Mouse (Mus musculus): ENCODE measurements around the gene Ubac1. TPM values are rescaled to one million over a fixed set of nuclear protein-coding genes. Genes with fewer than 3 reads are reported as not detected.

Gene Ubac1
- total RNA-seq (2017) = 29.9 to 55.6 TPM (median 51.8 TPM) in 3 replicates

GRCm38 (mm10) chr2:26021561-26022257 lies at the start of gene Ubac1:
TSS of gene Ubac1 (minus strand) at chr2:26021747.
- ATAC-seq (replicated peaks; ENCODE audit: insufficient number of reproducible peaks, low FRiP score, low TSS enrichment, poor library complexity, severe bottlenecking) = peak; percentile 71

DNA sequence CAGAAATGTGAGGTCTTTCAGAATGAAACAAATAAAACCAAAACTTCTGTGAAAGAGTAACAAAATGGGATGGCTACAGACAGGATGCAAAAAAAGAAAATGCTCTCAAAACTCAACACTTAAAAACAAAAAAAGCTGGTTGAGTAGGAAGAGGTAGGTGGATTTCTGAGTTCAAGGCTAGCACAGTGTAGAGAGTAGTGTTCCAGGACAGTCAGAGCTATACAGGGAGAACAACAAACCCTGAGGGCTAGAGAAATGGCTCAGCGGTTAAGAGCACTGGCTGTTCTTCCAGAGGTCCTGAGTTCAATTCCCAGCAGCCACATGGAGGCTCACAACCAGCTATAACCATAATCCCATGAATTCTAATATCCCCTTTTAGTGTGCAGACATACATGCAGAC lies 47.0 kb upstream of the Ubac1 start:
- no peak for ATAC-seq (replicated peaks; ENCODE audit: insufficient number of reproducible peaks, low FRiP score, low TSS enrichment, poor library complexity, severe bottlenecking)

DNA sequence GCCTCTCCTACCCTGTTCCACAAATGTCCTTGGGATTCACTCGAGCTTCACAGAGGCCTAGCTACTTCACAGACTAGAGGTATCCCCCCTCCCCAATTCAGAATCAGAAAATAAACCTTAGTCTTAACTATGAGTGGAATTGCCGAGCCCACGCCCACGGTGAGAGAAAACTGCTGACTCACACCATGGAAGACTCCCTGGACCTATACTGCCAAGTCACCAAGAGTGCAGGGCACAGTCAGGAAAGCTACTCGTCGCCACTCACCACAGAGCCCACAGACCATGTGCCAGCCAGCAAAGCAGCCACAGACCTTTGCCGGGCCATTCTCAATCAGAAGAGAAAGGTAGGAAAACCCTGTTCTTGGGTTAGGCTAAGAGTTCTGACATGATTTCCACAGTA lies 46.6 kb upstream of the Ubac1 start:
- ATAC-seq (replicated peaks; ENCODE audit: insufficient number of reproducible peaks, low FRiP score, low TSS enrichment, poor library complexity, severe bottlenecking) = no peak

DNA sequence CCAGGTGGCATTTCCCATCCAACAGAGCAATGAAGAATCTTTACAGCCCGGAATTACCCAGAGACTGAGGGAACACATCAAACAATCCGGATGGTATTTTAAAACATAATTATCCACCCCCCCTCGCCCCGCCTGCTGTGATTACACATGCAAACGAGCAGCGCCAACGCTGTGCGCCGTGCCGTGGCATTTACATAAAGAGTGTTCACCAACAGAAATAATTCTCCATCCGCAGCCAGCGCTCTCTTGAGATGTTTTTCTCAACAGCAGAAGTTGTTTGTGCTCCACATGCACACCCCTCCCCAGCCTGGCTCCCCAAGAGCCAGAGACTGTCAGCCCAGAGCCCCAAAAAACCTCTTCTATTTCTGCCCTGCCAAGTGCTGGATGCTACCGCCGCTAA lies 45.0 kb upstream of the Ubac1 start:
- no peak for ATAC-seq (replicated peaks; ENCODE audit: insufficient number of reproducible peaks, low FRiP score, low TSS enrichment, poor library complexity, severe bottlenecking)

DNA sequence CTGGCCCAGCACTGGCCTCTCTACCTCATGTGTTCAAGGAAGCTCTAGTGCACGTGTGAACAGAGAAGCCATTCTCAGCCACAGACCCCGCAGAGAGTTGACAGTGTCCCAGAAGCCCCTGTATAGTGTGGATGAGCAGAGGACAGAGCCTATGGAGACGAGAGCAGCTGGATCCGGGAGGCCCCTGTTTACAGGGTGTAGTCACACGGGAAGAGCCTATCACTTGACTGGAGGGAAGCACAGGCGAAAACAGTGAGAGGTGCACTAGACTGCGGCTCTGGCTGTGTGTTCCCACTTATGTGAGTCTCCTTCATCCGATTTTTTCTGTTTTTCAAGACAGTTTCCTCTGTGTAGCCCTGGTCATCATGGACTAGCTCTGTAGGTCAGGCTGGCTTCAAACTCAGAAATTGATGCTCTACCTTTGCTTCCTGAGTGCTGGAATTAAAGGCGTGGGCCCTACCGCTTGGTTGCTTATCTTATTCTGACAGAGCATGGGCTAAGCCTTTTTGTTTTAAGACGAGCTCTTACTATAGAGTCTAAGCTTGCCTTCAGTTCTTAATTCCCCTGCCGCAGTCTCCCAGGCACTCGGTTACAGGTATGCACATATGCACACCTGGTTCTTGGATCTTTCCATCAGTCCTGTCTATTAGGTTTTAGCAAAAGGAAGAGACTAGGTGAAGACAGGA lies 41.3 kb upstream of the Ubac1 start:
- no peak for ATAC-seq (replicated peaks; ENCODE audit: insufficient number of reproducible peaks, low FRiP score, low TSS enrichment, poor library complexity, severe bottlenecking)

DNA sequence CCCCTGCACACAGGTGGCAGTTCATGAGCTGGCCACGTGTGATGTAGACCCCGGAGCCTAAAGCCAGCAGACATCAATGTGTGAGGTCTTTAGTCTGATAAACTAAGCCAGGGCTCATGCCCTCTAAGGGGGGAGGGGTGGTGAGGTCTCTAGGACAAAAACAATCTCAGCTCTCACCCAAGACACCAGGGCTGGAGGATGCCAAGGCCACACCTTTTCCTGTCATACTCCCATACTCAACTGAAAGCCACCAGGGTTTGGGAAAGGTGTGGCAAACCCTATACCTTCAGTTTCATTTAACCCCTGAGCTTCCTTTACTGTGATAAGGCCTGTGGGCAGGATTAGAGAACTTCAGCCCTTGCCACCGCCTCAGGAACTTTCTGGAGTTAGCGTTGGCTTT lies 40.7 kb upstream of the Ubac1 start:
- no peak for ATAC-seq (replicated peaks; ENCODE audit: insufficient number of reproducible peaks, low FRiP score, low TSS enrichment, poor library complexity, severe bottlenecking)

GRCm38 (mm10) chr2:26061018-26061666 lies 39.6 kb upstream of the Ubac1 start:
- ATAC-seq (replicated peaks; ENCODE audit: insufficient number of reproducible peaks, low FRiP score, low TSS enrichment, poor library complexity, severe bottlenecking) = no peak

GRCm38 (mm10) chr2:26057053-26057452 lies 35.5 kb upstream of the Ubac1 start:
- no peak for ATAC-seq (replicated peaks; ENCODE audit: insufficient number of reproducible peaks, low FRiP score, low TSS enrichment, poor library complexity, severe bottlenecking)

DNA sequence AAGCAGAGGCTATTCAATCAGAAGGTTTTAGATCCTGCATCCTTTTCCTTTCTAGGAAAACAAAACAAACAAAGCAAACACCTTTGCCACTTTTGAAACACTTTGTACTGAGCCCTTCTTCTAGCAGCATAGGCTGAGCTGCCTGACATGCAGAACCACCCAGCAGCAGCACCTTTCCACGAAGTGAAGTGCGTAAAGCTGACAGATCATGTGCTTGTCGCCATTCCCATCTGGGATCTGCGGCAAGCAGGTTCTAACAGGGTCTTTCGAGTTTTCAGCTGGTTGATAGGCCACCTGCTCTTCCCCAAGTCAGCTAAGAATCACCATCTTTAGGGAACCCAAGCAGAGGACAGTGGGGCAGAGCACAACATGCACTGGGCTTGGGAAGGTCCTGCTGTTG lies 34.7 kb upstream of the Ubac1 start:
- ATAC-seq (replicated peaks; ENCODE audit: insufficient number of reproducible peaks, low FRiP score, low TSS enrichment, poor library complexity, severe bottlenecking) = no peak

GRCm38 (mm10) chr2:26055747-26056102 lies 34.2 kb upstream of the Ubac1 start:
- no peak for ATAC-seq (replicated peaks; ENCODE audit: insufficient number of reproducible peaks, low FRiP score, low TSS enrichment, poor library complexity, severe bottlenecking)

DNA sequence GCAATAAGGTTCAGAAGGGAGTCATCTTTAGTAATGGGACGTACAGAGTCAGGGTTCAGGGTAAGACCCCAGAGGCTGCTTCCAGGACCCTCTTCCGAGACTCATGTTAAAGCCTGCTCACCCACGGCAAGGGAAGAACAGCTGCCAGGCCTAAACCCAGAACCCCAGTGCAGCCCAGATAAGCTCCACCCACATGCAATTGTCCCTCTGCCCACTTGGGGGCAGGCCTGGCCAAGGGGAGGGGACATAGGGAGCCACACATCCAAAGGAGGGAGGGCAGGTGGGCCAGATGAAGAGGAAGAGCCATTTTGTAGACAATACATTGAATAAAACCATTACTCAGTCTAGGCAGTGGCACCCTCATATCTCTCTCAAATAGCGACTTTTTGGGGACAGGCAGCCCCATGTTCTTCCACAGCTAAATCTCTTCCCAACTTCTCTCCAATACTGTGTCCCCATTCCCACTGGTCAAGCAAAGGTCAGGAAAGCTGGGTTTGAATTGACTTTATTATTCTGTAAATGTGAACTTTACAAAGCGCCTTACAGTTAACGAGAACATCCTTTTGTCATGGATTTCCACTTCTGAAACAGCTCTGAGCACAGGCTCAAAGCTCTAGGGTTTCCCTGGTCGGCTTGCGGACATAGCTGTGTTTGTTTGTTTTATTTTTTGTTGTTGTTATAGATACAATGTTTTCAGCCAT lies 33.6 kb upstream of the Ubac1 start:
- ATAC-seq (replicated peaks; ENCODE audit: insufficient number of reproducible peaks, low FRiP score, low TSS enrichment, poor library complexity, severe bottlenecking) = peak; percentile 77

DNA sequence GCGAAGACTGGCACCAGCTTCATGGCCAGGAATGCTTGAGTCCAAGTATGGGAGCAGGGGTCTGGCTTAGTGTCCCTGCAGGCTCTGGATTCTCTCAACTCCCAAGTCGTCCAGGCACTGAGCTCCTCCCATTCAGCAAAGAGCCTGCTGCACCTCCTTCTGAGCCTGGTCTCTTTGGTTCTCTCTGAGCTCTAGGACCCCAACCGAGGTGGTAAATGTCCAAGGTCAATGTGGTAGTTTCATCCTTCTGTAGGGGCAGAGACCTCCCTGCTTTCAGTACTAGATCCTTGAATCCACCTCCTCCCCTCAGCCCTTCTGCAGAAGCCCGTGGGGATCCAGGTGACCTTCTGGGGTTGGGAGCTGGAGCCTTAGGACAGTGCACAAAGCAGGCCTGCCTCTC lies 31.3 kb upstream of the Ubac1 start:
- ATAC-seq (replicated peaks; ENCODE audit: insufficient number of reproducible peaks, low FRiP score, low TSS enrichment, poor library complexity, severe bottlenecking) = no peak

DNA sequence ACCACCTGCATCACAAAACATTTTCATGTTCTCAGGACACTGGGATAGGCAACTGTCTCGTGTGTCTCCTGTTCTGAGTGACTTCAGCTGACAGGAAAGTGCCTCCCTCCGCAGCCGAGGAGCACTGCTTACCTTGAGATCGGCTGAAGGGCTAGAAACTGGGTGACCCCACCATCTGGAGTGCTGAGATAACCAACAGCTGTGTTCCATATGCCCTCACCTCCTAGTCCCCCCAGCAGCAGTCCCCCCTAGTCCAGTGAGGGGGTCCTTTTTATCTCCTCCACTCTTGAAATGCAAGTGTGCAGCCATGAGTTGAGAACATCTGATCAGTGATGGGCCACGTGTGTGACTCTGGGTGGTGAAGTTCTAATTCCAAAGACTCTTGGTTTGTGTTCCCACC lies 27.3 kb upstream of the Ubac1 start:
- ATAC-seq (replicated peaks; ENCODE audit: insufficient number of reproducible peaks, low FRiP score, low TSS enrichment, poor library complexity, severe bottlenecking) = no peak

DNA sequence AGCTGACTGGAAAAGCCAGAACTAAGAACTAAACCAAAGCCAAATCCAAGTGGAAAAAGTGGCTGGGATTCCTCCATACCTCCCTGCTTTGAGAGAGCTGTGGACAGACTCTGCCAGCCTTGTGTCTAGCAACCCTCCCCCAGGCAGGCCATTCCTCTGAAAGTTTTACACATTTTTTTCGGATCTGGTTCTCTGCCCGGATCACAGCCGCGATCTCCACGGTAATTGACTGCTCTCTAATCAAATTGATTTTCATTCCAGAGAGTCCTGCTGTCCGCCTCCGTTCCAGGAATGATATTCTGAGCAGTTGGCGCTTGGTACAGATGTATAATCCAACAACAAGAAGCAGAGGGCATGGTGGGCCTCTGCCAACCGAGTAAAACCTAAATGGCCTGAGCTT lies 22.7 kb upstream of the Ubac1 start:
- ATAC-seq (replicated peaks; ENCODE audit: insufficient number of reproducible peaks, low FRiP score, low TSS enrichment, poor library complexity, severe bottlenecking) = no peak

- ATAC-seq (replicated peaks; ENCODE audit: insufficient number of reproducible peaks, low FRiP score, low TSS enrichment, poor library complexity, severe bottlenecking) = no peak
These were observed 21.1 kb upstream of the Ubac1 start for GRCm38 (mm10) chr2:26042603-26043002.

DNA sequence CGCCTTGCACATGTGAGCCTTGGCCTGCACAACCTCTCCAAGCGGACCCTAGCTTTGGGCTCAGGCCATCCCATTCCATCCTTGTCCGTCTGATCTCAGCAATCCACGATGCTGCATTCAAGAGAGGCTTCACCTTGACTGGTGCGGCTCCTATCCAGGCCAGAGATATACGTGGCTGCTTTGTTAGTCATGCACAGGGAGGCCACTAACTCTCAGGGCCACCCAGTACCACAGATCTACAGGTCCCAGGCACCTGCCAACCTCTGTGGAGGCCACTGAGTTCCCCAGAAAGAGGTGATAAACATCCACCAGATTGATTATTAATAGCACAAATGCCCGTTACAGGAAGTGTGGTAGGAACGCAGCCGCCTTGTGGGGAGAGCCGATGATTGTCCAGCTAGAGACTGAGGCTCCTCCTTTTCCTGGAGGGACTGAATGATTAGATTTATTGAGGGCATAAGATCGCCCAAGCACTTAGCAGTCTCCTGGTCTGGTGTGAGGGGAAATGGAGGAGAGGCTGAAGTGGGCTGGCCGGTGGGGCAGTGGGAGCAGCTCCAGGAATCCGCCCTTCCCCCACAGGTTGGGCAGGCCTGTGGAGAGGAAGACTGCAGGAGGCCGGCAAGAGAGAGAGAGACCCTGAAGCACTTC lies 19.7 kb upstream of the Ubac1 start:
- no peak; the same call in 1 of the 2 replicates for ATAC-seq (replicated peaks; ENCODE audit: insufficient number of reproducible peaks, low FRiP score, low TSS enrichment, poor library complexity, severe bottlenecking)

DNA sequence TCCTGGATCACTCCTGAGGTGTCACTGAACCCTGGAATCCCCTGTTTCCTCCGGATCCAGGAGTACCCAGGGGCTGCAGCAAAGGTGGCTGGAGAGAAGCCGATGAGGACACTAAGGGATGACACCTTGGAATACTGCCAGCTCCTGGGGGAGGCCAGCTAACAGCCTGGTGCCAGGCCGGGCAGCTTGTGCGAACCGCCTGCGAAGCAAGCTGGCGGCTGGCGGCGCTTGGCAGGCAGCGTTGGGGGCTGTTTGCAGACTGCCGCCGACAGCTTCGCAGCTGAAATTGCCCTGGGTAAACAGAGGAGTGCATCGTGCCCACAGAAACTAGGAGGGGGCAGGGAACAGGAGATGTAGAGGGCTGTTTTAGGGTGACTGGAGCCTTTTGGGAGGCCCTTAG lies 18.4 kb upstream of the Ubac1 start:
- no peak for ATAC-seq (replicated peaks; ENCODE audit: insufficient number of reproducible peaks, low FRiP score, low TSS enrichment, poor library complexity, severe bottlenecking)

GRCm38 (mm10) chr2:26037386-26037785 lies 15.8 kb upstream of the Ubac1 start:
- ATAC-seq (replicated peaks; ENCODE audit: insufficient number of reproducible peaks, low FRiP score, low TSS enrichment, poor library complexity, severe bottlenecking) = no peak
